Mouse (Mus musculus) embryonic facial prominence, embryonic 14.5 days (tissue): Measurements from ENCODE around the gene Prep. TPM values are rescaled to one million over a fixed set of nuclear protein-coding genes. Genes with fewer than 3 reads are reported as not detected.
"Not testable (repeated sequence)": the region's sequence is repeated elsewhere in the genome, so short reads cannot be mapped to it uniquely, and the experiment has no call there.

Source experiments
- ATAC-seq: fragments of 200-750 bp; cut with Nextera tagmentation; 2 replicates; pipeline ENCODE4 v1.8.0; 2017; ENCODE audit warnings: low read depth, moderate number of reproducible peaks, moderate TSS enrichment
- DNase-seq: peaks from one replicate; pipeline ENCODE4 v3.0.0-alpha.2; 2015; ENCODE audit warnings: low spot score
- H3K27ac ChIP-seq: fragments of 300-500 bp; sonication (generic); replicated peaks from 2 replicates; pipeline ENCODE4 v1.5.1; 2014; ENCODE audit warnings: low read depth, mild to moderate bottlenecking, low read length, moderate library complexity
- H3K27me3 ChIP-seq: fragments of 300-500 bp; sonication (generic); replicated peaks from 2 replicates; pipeline ENCODE4 v1.6.1; 2014; ENCODE audit warnings: low read length; ENCODE audit not compliant: control insufficient read depth, insufficient read depth
- H3K36me3 ChIP-seq: fragments of 300-500 bp; sonication (generic); 2 replicates; pipeline ENCODE4 v1.6.1; 2014; ENCODE audit warnings: low read length, mixed read lengths; ENCODE audit not compliant: control insufficient read depth, insufficient read depth
- H3K4me1 ChIP-seq: fragments of 300-500 bp; sonication (generic); 2 replicates; pipeline ENCODE4 v1.6.1; 2014; ENCODE audit warnings: antibody characterized with exemption, low read length; ENCODE audit not compliant: control insufficient read depth, insufficient read depth
- H3K4me2 ChIP-seq: fragments of 300-500 bp; sonication (generic); 2 replicates; pipeline ENCODE4 v1.6.1; 2014; ENCODE audit warnings: low read depth, mild to moderate bottlenecking, low read length, moderate library complexity, mixed read lengths
- H3K4me3 ChIP-seq: fragments of 300-500 bp; sonication (generic); 2 replicates; pipeline ENCODE4 v1.5.1; 2014; ENCODE audit warnings: low read depth, mild to moderate bottlenecking, low read length
- H3K9ac ChIP-seq: fragments of 300-500 bp; sonication (generic); 2 replicates; pipeline ENCODE4 v1.6.1; 2014; ENCODE audit warnings: low read depth, mild to moderate bottlenecking, low read length, moderate library complexity, mixed read lengths
- H3K9me3 ChIP-seq: fragments of 300-500 bp; sonication (generic); 2 replicates; pipeline ENCODE4 v1.6.1; 2016; ENCODE audit warnings: low read length; ENCODE audit not compliant: control insufficient read depth
- WGBS: fragments of 180-500 bp; shearing (Covaris S2); extraction: QIAGEN DNeasy Blood & Tissue Kit; methylation state at CpG from one replicate; pipeline ENCODE4 v1.1.7; 2014; 5-methylcytosine and 5-hydroxymethylcytosine counted together
- polyA plus RNA-seq: library from polyadenylated mRNA; unstranded; fragments of >200 nt; fragmentation: Nextera tagmentation; extraction: Ambion mirVana; gene quantifications from 2 replicates; pipeline ENCODE4 v1.2.1, GENCODE M21; 2014

Gene Prep
- polyA plus RNA-seq, 1 experiment from 2014 or later = 19.0 TPM

- 58% methylated on average over 6 of the region's 6 CpGs for WGBS
- H3K4me1 ChIP-seq = peaks cover 8% of the 10 kb centered on the region; the same call in 1 of the 2 replicates
- no peak for ATAC-seq
Measured at GRCm38 (mm10) chr10:45080490-45080889, 13.5 kb downstream of the Prep start.

GRCm38 (mm10) chr10:45082730-45083129, 15.7 kb downstream of the Prep start:
- H3K4me1 ChIP-seq = peaks cover 4% of the 10 kb centered on the region; the same call in 1 of the 2 replicates
- no peaks in the 10 kb centered on the region for H3K9me3 ChIP-seq
- peaks cover 6% of the 10 kb centered on the region; the same call in 1 of the 2 replicates for H3K36me3 ChIP-seq
- no peak overlapping the region for H3K27ac ChIP-seq
- H3K4me2 ChIP-seq = no peak overlapping the region
- H3K27me3 ChIP-seq = no peaks in the 10 kb centered on the region
- H3K4me3 ChIP-seq = no peak overlapping the region
- DNase-seq = no peak
- no peak for ATAC-seq
- H3K9ac ChIP-seq = no peak overlapping the region
- WGBS = 60% methylated on average over 2 of the region's 2 CpGs

More at GRCm38 (mm10) chr10:45080490-45080889, 13.5 kb downstream of the Prep start:
- H3K27ac ChIP-seq = no peak overlapping the region
- H3K27me3 ChIP-seq = no peaks in the 10 kb centered on the region
- H3K4me2 ChIP-seq = no peak overlapping the region
- H3K9me3 ChIP-seq = no peaks in the 10 kb centered on the region
- peaks cover 6% of the 10 kb centered on the region; the same call in 1 of the 2 replicates for H3K36me3 ChIP-seq
- H3K4me3 ChIP-seq = no peak overlapping the region
- no peak overlapping the region; the same call in 1 of the 2 replicates for H3K9ac ChIP-seq
- DNase-seq = no peak

- 55% methylated on average over 7 of the region's 7 CpGs for WGBS
- not testable (repeated sequence) for H3K27me3 ChIP-seq
Measured at GRCm38 (mm10) chr10:45084002-45084401, 17.0 kb downstream of the Prep start.

GRCm38 (mm10) chr10:45084471-45084870, 17.5 kb downstream of the Prep start:
- Histone ChIP-seq H3K9ac (no peak overlapping the region), H3K4me2 (no peak overlapping the region), H3K9me3 (no peaks in the 10 kb centered on the region), H3K36me3 (0 out of 2 replicates have a peak, but pooled peaks cover 5% of the 10 kb centered on the region), H3K27ac (no peak overlapping the region), H3K27me3 (no peaks in the 10 kb centered on the region), H3K4me1 (no peaks in the 10 kb centered on the region), H3K4me3 (no peak overlapping the region)
- WGBS = 49% methylated on average over 3 of the region's 3 CpGs
- DNase-seq (no peak), ATAC-seq (no peak)

More at GRCm38 (mm10) chr10:45084002-45084401, 17.0 kb downstream of the Prep start:
- H3K4me3 ChIP-seq, H3K9ac ChIP-seq, H3K36me3 ChIP-seq, ATAC-seq, DNase-seq, H3K4me2 ChIP-seq, H3K4me1 ChIP-seq, H3K9me3 ChIP-seq, H3K27ac ChIP-seq: not testable (repeated sequence)

- Histone ChIP-seq H3K4me3 (no peak overlapping the region), H3K27me3 (no peaks in the 10 kb centered on the region), H3K27ac (no peak overlapping the region), H3K36me3 (no peaks in the 10 kb centered on the region), H3K4me1 (no peaks in the 10 kb centered on the region), H3K9ac (no peak overlapping the region), H3K4me2 (no peak overlapping the region), H3K9me3 (no peaks in the 10 kb centered on the region)
- DNase-seq (no peak), ATAC-seq (no peak)
- WGBS = 86% methylated on average over 2 of the region's 2 CpGs
Measured at GRCm38 (mm10) chr10:45085315-45085714, 18.3 kb downstream of the Prep start.

- 58% methylated on average over 5 of the region's 5 CpGs for WGBS
- Histone ChIP-seq H3K4me1 (no peaks in the 10 kb centered on the region), H3K36me3 (0 out of 2 replicates have a peak, but pooled peaks cover 4% of the 10 kb centered on the region), H3K4me2 (no peak overlapping the region), H3K9ac (no peak overlapping the region), H3K27me3 (no peaks in the 10 kb centered on the region), H3K9me3 (no peaks in the 10 kb centered on the region), H3K4me3 (no peak overlapping the region), H3K27ac (no peak overlapping the region)
- ATAC-seq (no peak), DNase-seq (no peak)
Measured at GRCm38 (mm10) chr10:45086637-45087036, 19.6 kb downstream of the Prep start.

- ATAC-seq (no peak), DNase-seq (no peak)
- 74% methylated on average over 8 of the region's 8 CpGs for WGBS
- Histone ChIP-seq H3K4me2 (no peak overlapping the region), H3K4me3 (no peak overlapping the region), H3K36me3 (peaks cover 48% of the 10 kb centered on the region), H3K9ac (no peak overlapping the region), H3K27ac (no peak overlapping the region), H3K9me3 (no peaks in the 10 kb centered on the region), H3K4me1 (no peaks in the 10 kb centered on the region), H3K27me3 (no peaks in the 10 kb centered on the region)
Measured at GRCm38 (mm10) chr10:45091462-45092079, 24.6 kb downstream of the Prep start.

GRCm38 (mm10) chr10:45092080-45093056, 25.4 kb downstream of the Prep start:
- ATAC-seq = no peak
- no peak for DNase-seq
- Histone ChIP-seq H3K27me3 (no peaks in the 10 kb centered on the region), H3K36me3 (peaks cover 55% of the 10 kb centered on the region), H3K9ac (no peak overlapping the region), H3K27ac (no peak overlapping the region), H3K4me1 (no peaks in the 10 kb centered on the region), H3K4me3 (no peak overlapping the region), H3K4me2 (no peak overlapping the region), H3K9me3 (no peaks in the 10 kb centered on the region)
- 83% methylated on average over 12 of the region's 12 CpGs for WGBS
